Mouse (Mus musculus) midbrain, embryonic 15.5 days (tissue): ENCODE data around the gene Slc37a1. TPM values are rescaled to one million over a fixed set of nuclear protein-coding genes. Genes with fewer than 3 reads are reported as not detected.

Source experiments
- ATAC-seq: fragments of 200-750 bp; cut with Nextera tagmentation; replicated peaks from 2 replicates; pipeline ENCODE4 v1.8.0; 2017; ENCODE audit warnings: moderate TSS enrichment
- H3K27ac ChIP-seq: fragments of 300-500 bp; sonication (generic); 2 replicates; pipeline ENCODE4 v1.5.1; 2015; ENCODE audit warnings: mild to moderate bottlenecking, inconsistent platforms
- H3K27me3 ChIP-seq: fragments of 300-500 bp; sonication (generic); replicated peaks from 2 replicates; pipeline ENCODE4 v1.6.1; 2015; ENCODE audit warnings: inconsistent platforms
- H3K36me3 ChIP-seq: fragments of 300-500 bp; sonication (generic); replicated peaks from 2 replicates; pipeline ENCODE4 v1.6.1; 2015; ENCODE audit warnings: inconsistent platforms
- H3K4me1 ChIP-seq: fragments of 300-500 bp; sonication (generic); 2 replicates; pipeline ENCODE4 v1.6.1; 2015; ENCODE audit warnings: inconsistent platforms
- H3K4me2 ChIP-seq: fragments of 300-500 bp; sonication (generic); 2 replicates; pipeline ENCODE4 v1.6.1; 2015; ENCODE audit warnings: inconsistent platforms, mild to moderate bottlenecking, moderate library complexity
- H3K4me3 ChIP-seq: fragments of 300-500 bp; sonication (generic); 2 replicates; pipeline ENCODE4 v1.5.1; 2015; ENCODE audit warnings: mild to moderate bottlenecking, inconsistent platforms
- H3K9ac ChIP-seq: fragments of 300-500 bp; sonication (generic); 2 replicates; pipeline ENCODE4 v1.6.1; 2015; ENCODE audit warnings: mild to moderate bottlenecking, inconsistent platforms
- H3K9me3 ChIP-seq: fragments of 300-500 bp; sonication (generic); 2 replicates; pipeline ENCODE4 v1.6.1; 2016; ENCODE audit warnings: inconsistent platforms
- WGBS: fragments of 180-500 bp; shearing (Covaris S2); methylation state at CpG from one replicate; pipeline ENCODE4 v1.1.7; 2015; ENCODE audit warnings: mixed read lengths; 5-methylcytosine and 5-hydroxymethylcytosine counted together
- polyA plus RNA-seq: library from polyadenylated mRNA; unstranded; fragments of >200 nt; fragmentation: Nextera tagmentation; extraction: Ambion mirVana; gene quantifications from 2 replicates; pipeline ENCODE4 v1.2.1, GENCODE M21; 2015

Slc37a1 gene
- polyA plus RNA-seq, 1 experiment from 2014 or later = 13.4 TPM

DNA sequence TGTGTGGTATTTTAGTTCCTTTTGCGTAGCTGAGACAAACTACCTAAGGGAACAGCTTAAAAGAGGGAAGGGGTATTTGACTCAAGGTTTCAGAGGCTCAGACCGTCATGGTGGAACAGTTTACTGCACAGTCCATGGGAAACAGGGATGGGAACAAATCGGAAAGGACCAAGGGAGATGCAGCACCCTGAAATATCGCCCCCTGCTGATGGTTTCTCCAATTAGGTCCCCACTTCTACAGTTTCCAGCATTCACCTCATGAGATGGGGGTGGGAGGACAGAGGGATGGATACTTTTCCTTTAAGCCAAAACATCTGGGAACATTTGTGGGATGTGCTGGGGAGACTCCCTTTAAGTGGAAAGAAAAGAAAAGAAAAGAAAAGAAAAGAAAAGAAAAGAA lies 26.8 kb upstream of the Slc37a1 start:
- Histone ChIP-seq H3K9ac (no peak overlapping the region), H3K4me1 (peaks cover 1% of the 10 kb centered on the region; the same call in 1 of the 2 replicates), H3K4me3 (no peak overlapping the region), H3K27me3 (no peaks in the 10 kb centered on the region), H3K27ac (no peak overlapping the region), H3K4me2 (no peak overlapping the region), H3K9me3 (no peaks in the 10 kb centered on the region), H3K36me3 (no peaks in the 10 kb centered on the region)
- ATAC-seq = no peak
- 73% methylated on average over 4 of the region's 4 CpGs for WGBS

GRCm38 (mm10) chr17:31260430-31260829 lies 26.2 kb upstream of the Slc37a1 start:
- H3K4me1 ChIP-seq = no peaks in the 10 kb centered on the region

GRCm38 (mm10) chr17:31261352-31261751 lies 25.2 kb upstream of the Slc37a1 start:
- Histone ChIP-seq H3K9ac (no peak overlapping the region), H3K36me3 (no peaks in the 10 kb centered on the region), H3K27me3 (no peaks in the 10 kb centered on the region), H3K4me3 (no peak overlapping the region), H3K4me1 (no peaks in the 10 kb centered on the region), H3K9me3 (no peaks in the 10 kb centered on the region), H3K27ac (no peak overlapping the region), H3K4me2 (no peak overlapping the region)
- no peak for ATAC-seq
- 91% methylated on average over 6 of the region's 6 CpGs for WGBS

More at GRCm38 (mm10) chr17:31260430-31260829, 26.2 kb upstream of the Slc37a1 start:
- Histone ChIP-seq H3K4me3 (no peak overlapping the region), H3K27me3 (no peaks in the 10 kb centered on the region), H3K36me3 (no peaks in the 10 kb centered on the region), H3K27ac (no peak overlapping the region), H3K9ac (no peak overlapping the region), H3K9me3 (no peaks in the 10 kb centered on the region), H3K4me2 (no peak overlapping the region)
- ATAC-seq = no peak
- 90% methylated on average over 7 of the region's 7 CpGs for WGBS

DNA sequence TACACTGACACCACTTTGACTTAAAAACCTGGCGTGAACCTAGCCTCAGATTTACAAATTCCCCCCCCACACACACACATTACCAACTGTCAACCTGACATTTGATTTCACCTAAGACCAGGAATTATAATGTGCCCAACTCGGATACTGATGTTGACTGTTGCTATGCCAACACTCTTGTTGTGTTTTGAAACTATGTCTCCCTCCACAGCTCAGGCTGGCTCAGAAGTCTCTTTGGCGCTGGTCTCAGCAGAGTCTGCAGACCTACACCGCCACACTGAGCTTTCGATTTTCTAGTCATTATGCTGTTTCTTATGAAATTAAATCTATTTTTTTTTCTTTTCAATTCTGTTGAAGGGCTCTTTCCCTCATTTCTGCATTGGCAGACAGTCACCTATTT lies 23.9 kb upstream of the Slc37a1 start:
- Histone ChIP-seq H3K9ac (no peak overlapping the region), H3K4me1 (no peaks in the 10 kb centered on the region), H3K27ac (no peak overlapping the region), H3K4me3 (no peak overlapping the region), H3K27me3 (no peaks in the 10 kb centered on the region), H3K36me3 (no peaks in the 10 kb centered on the region), H3K4me2 (no peak overlapping the region), H3K9me3 (no peaks in the 10 kb centered on the region)
- WGBS = 47% methylated on average over 5 of the region's 5 CpGs
- no peak; the same call in 1 of the 2 replicates for ATAC-seq

DNA sequence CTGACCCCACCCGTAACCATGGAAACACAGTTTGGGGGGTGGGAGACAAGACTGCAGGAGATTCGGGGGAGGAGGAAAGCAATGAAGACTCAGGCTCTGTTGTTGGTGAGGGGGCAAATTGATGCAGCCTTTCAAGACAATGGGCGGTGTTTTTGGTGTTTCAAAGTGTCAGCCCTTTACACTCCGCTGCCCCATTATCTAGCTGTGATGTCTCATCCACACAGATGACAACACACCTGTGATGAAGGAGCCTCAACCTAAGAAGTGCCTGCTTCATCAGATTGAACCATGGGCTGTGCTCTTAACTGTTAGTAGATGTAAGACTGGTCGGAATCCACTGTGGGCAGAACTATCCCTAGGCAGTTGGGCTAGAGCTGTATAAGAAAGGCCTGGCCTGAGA lies 22.8 kb upstream of the Slc37a1 start:
- Histone ChIP-seq H3K27ac (no peak overlapping the region), H3K9ac (no peak overlapping the region), H3K4me2 (no peak overlapping the region), H3K27me3 (no peaks in the 10 kb centered on the region), H3K4me1 (no peaks in the 10 kb centered on the region), H3K9me3 (no peaks in the 10 kb centered on the region), H3K4me3 (no peak overlapping the region), H3K36me3 (no peaks in the 10 kb centered on the region)
- 80% methylated on average over 5 of the region's 5 CpGs for WGBS
- ATAC-seq = no peak

DNA sequence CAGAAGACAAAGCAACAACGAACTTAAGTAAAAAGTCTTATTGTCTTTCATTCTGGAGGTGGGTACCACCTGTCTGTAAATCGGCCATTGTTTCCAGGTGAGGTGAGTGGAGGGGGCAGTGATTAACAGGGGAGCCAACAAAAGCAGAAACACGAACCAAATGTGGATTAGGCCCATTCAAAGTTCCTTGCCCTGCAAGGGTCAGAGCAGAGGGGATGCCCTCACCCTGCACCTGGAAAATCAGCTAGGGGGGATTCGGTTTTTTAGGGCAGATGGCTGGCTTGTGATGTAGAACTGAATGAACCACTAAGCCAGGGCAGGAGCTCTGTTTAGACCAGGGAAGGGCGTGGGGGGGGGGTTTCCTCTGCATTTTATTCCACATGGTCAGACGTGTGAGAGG lies 22.2 kb upstream of the Slc37a1 start:
- Histone ChIP-seq H3K36me3 (no peaks in the 10 kb centered on the region), H3K27ac (no peak overlapping the region), H3K4me1 (no peaks in the 10 kb centered on the region), H3K27me3 (no peaks in the 10 kb centered on the region), H3K4me3 (no peak overlapping the region), H3K9ac (no peak overlapping the region), H3K4me2 (no peak overlapping the region), H3K9me3 (no peaks in the 10 kb centered on the region)
- no peak for ATAC-seq
- 62% methylated on average over 6 of the region's 6 CpGs for WGBS

GRCm38 (mm10) chr17:31265171-31265572 lies 21.4 kb upstream of the Slc37a1 start:
- H3K9me3 ChIP-seq = no peaks in the 10 kb centered on the region
- H3K27me3 ChIP-seq = no peaks in the 10 kb centered on the region
- no peak overlapping the region for H3K4me3 ChIP-seq
- no peak overlapping the region for H3K9ac ChIP-seq
- 13% methylated on average over 3 of the region's 3 CpGs for WGBS
- ATAC-seq = no peak
- no peaks in the 10 kb centered on the region for H3K4me1 ChIP-seq
- H3K36me3 ChIP-seq = no peaks in the 10 kb centered on the region
- H3K27ac ChIP-seq = no peak overlapping the region
- H3K4me2 ChIP-seq = no peak overlapping the region

DNA sequence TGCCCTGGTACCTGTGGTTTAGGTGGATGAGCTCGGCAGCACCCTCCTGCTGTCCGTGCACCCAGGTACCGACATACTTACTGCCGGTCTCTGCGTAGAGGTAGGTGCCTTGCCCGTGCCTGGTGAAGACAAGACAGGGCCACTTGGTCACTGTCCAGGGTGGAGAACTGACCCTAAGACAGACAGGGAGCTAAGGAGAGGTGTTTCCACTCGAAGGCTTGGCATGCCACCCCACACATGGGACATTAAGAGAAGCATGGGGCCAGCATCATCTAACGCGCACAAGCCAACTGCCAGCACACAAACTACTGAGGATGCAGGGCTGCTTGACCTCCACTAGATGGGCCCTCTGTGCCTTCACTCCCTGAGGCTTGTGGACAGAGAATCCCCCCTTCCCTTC lies 20.8 kb upstream of the Slc37a1 start:
- Histone ChIP-seq H3K9ac (no peak overlapping the region), H3K27me3 (no peaks in the 10 kb centered on the region), H3K4me1 (no peaks in the 10 kb centered on the region), H3K9me3 (no peaks in the 10 kb centered on the region), H3K4me3 (no peak overlapping the region), H3K27ac (no peak overlapping the region), H3K36me3 (no peaks in the 10 kb centered on the region), H3K4me2 (no peak overlapping the region)
- WGBS = 93% methylated on average over 9 of the region's 9 CpGs
- no peak for ATAC-seq

DNA sequence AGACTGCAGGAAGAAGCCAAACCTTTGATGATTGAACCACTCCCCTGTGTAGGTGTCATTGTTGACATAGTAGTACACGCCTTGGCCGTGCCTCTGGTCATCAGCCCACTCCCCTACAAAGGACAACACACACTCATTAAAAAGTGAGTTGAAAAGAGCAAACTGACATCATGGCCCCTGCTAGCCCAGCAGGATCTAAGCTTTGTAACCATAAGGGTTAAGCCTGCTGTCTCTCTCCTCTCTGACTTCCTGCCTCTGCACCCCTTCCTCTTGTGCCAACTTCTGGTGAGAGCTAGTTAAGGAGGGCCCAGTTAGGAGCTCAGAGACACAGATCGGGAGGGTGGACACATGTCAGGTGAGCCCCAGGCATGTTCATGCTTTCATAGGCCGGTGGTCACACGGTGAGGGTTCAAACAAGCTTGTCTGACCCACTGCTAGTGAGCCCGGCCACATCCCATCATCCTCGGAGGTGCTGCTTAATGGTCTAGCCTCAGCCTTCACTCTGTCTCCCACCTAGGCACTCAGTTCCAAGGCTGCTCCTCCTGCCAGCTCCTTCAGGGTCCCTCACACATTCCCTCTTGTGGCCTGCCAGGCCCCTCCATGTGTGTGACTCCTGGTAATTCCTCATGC lies 20.2 kb upstream of the Slc37a1 start:
- no peaks in the 10 kb centered on the region for H3K9me3 ChIP-seq
- H3K36me3 ChIP-seq = no peaks in the 10 kb centered on the region
- H3K27me3 ChIP-seq = no peaks in the 10 kb centered on the region
- H3K9ac ChIP-seq = no peak overlapping the region
- no peak overlapping the region for H3K4me2 ChIP-seq
- no peak overlapping the region for H3K27ac ChIP-seq
- no peak overlapping the region for H3K4me3 ChIP-seq
- ATAC-seq = no peak
- H3K4me1 ChIP-seq = no peaks in the 10 kb centered on the region
- 92% methylated on average over 7 of the region's 7 CpGs for WGBS

DNA sequence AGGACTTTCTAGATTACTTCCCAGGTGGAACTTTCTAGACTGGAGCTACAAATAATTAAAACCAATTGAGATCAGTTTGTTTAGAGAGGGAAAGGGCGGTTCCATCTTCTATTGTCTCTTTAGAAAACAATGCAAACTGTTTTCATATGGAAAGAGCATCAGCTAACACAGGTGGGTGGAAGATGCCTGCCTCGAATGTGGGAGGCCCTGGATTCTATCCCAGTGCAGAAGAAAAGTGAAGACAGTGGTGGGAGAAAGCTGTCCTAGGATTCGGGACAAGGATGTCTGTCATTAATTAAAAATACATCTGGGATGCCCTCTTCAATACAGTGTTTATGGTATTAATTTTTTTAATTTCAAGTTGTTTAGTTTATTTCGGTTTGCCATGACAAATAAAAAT lies 19.5 kb upstream of the Slc37a1 start:
- no peaks in the 10 kb centered on the region for H3K36me3 ChIP-seq
- H3K27me3 ChIP-seq = no peaks in the 10 kb centered on the region
- ATAC-seq = no peak
- no peak overlapping the region for H3K27ac ChIP-seq
- H3K4me3 ChIP-seq = no peak overlapping the region
- H3K9me3 ChIP-seq = no peaks in the 10 kb centered on the region
- WGBS = 79% methylated on average over 4 of the region's 4 CpGs
- no peak overlapping the region for H3K9ac ChIP-seq
- H3K4me2 ChIP-seq = no peak overlapping the region
- no peaks in the 10 kb centered on the region for H3K4me1 ChIP-seq

DNA sequence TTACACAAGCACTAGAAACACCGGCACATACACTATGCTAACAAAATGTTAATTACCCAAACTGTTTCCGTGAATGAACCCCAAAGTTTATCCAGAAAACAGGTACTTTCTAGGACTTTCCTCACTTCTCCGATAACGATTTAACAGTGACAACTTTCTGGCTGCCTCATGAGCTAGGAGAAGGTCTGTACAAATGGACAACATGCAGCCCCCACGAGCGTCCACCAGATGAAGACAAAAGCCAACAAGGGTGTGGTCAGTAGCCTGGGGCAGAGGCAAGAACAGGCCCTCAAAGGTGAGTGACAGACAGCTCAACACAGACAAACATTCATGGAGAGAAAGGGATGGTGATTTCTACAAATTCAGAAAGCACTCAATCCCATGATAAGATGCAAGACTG lies 19.0 kb upstream of the Slc37a1 start:
- no peaks in the 10 kb centered on the region for H3K9me3 ChIP-seq
- ATAC-seq = no peak
- no peak overlapping the region for H3K4me3 ChIP-seq
- H3K4me1 ChIP-seq = no peaks in the 10 kb centered on the region
- H3K27me3 ChIP-seq = no peaks in the 10 kb centered on the region
- H3K27ac ChIP-seq = no peak overlapping the region
- H3K4me2 ChIP-seq = no peak overlapping the region
- 87% methylated on average over 6 of the region's 6 CpGs for WGBS
- no peak overlapping the region for H3K9ac ChIP-seq
- no peaks in the 10 kb centered on the region for H3K36me3 ChIP-seq

DNA sequence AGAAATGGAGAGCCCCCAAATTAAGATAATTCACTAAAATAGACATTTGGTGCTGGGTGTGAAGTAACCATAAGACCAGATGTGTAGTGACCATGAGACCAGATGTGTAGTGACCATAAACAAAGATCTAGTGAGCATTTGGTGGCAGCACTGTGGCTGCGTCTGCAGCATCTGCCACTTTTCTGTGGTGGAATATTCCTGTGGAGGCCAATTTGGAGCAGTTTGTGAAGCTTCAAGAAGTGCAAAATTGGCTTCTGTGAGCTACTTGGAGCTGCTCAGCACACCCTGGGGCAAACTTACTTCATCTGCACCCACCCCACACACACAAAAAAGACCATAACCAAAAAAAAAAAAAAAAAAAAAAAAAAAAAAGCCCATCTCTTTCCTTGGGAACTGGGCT lies 18.6 kb upstream of the Slc37a1 start:
- no peak for ATAC-seq
- no peaks in the 10 kb centered on the region for H3K4me1 ChIP-seq
- no peaks in the 10 kb centered on the region for H3K27me3 ChIP-seq
- H3K4me3 ChIP-seq = no peak overlapping the region
- H3K27ac ChIP-seq = no peak overlapping the region
- no peaks in the 10 kb centered on the region for H3K9me3 ChIP-seq
- H3K36me3 ChIP-seq = no peaks in the 10 kb centered on the region
- no peak overlapping the region for H3K9ac ChIP-seq
- WGBS = 84% methylated on average over 1 of the region's 1 CpGs
- no peak overlapping the region for H3K4me2 ChIP-seq

DNA sequence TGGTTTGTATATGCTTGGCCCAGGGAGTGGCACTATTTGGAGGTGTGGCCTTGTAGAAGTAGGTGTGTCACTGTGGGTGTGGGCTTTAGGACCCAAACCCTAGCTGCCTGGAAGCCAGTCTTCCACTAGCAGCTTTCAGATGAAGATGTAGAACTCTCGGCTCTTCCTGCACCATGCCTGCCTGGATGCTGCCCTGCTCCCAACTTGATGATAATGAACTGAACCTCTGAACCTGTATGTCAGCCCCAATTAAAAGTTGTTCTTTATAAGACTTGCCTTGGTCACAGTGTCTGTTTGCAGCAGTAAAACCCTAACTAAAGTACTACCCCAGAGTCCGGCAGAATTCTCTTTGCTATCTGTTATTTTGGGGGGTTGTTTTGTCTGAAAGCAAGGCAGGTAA lies 16.8 kb upstream of the Slc37a1 start:
- H3K36me3 ChIP-seq = no peaks in the 10 kb centered on the region
- H3K9ac ChIP-seq = no peak overlapping the region
- H3K4me2 ChIP-seq = no peak overlapping the region
- no peak for ATAC-seq
- H3K27me3 ChIP-seq = no peaks in the 10 kb centered on the region
- no peak overlapping the region for H3K27ac ChIP-seq
- WGBS = 96% methylated on average over 2 of the region's 2 CpGs
- H3K4me1 ChIP-seq = no peaks in the 10 kb centered on the region
- H3K4me3 ChIP-seq = no peak overlapping the region
- H3K9me3 ChIP-seq = no peaks in the 10 kb centered on the region
